Mouse (Mus musculus): ENCODE data around the gene Hist2h3c2. TPM values are rescaled to one million over a fixed set of nuclear protein-coding genes. Genes with fewer than 3 reads are reported as not detected.

The Hist2h3c2 gene
- polyA plus RNA-seq, 1 experiment from 2014 or later: 8.3 TPM

- Histone ChIP-seq H3K9ac (ENCODE audit: low read length) (peak within 1 kb of the TSS; percentile 85), H3K9me3 (ENCODE audit: control insufficient read depth, low read length) (no peaks in the 10 kb centered on the region), H3K4me3 (ENCODE audit: low read depth, low read length) (peak within 1 kb of the TSS; percentile 63), H3K4me1 (replicated peaks; ENCODE audit: control insufficient read depth, insufficient read depth, low read length) (peaks cover 28% of the 10 kb centered on the region), H3K27me3 (replicated peaks; ENCODE audit: control insufficient read depth, insufficient read depth, low read length) (no peaks in the 10 kb centered on the region), H3K27ac (ENCODE audit: low read depth) (peak within 1 kb of the TSS; percentile 96), H3K4me2 (ENCODE audit: low read length) (peak within 1 kb of the TSS; percentile 68), H3K36me3 (ENCODE audit: control insufficient read depth, insufficient read depth, low read length) (no peaks in the 10 kb centered on the region)
- peak; percentile 99 for DNase-seq (ENCODE audit: low spot score)
- 0% methylated on average over 40 of the region's 40 CpGs for WGBS
- ATAC-seq (replicated peaks; ENCODE audit: low FRiP score, low TSS enrichment, low read depth): peak; percentile 86
These were observed 24.1 kb upstream of the Hist2h3c2 start, which contains the start of gene Hist2h4 for GRCm38 (mm10) chr3:96262979-96263550. TSS of gene Hist2h4 (minus strand) at chr3:96263311.

- H3K36me3 ChIP-seq (ENCODE audit: control insufficient read depth, insufficient read depth, low read length): no peaks in the 10 kb centered on the region
- peak overlapping the region; percentile 85 for H3K9ac ChIP-seq (ENCODE audit: low read length)
- WGBS: under 1% methylated on average over 19 of the region's 19 CpGs
- no peaks in the 10 kb centered on the region for H3K9me3 ChIP-seq (ENCODE audit: control insufficient read depth, low read length)
- no peaks in the 10 kb centered on the region for H3K27me3 ChIP-seq (replicated peaks; ENCODE audit: control insufficient read depth, insufficient read depth, low read length)
- H3K27ac ChIP-seq (ENCODE audit: low read depth): peak overlapping the region; percentile 96
- DNase-seq (ENCODE audit: low spot score): peak; percentile 79
- H3K4me1 ChIP-seq (replicated peaks; ENCODE audit: control insufficient read depth, insufficient read depth, low read length): peaks cover 23% of the 10 kb centered on the region
- peak overlapping the region; percentile 63 for H3K4me3 ChIP-seq (ENCODE audit: low read depth, low read length)
- peak overlapping the region; percentile 68 for H3K4me2 ChIP-seq (ENCODE audit: low read length)
- peak; percentile 71 for ATAC-seq (replicated peaks; ENCODE audit: low FRiP score, low TSS enrichment, low read depth)
These were observed 23.4 kb upstream of the Hist2h3c2 start for GRCm38 (mm10) chr3:96262216-96262875.

- no peaks in the 10 kb centered on the region for H3K27me3 ChIP-seq (replicated peaks; ENCODE audit: control insufficient read depth, insufficient read depth, low read length)
- no peaks in the 10 kb centered on the region for H3K9me3 ChIP-seq (ENCODE audit: control insufficient read depth, low read length)
- no peak overlapping the region for H3K4me3 ChIP-seq (ENCODE audit: low read depth, low read length)
- H3K27ac ChIP-seq (ENCODE audit: low read depth): peak overlapping the region; percentile 96
- H3K9ac ChIP-seq (ENCODE audit: low read length): peak overlapping the region; percentile 85
- no peak for DNase-seq (ENCODE audit: low spot score)
- H3K4me1 ChIP-seq (replicated peaks; ENCODE audit: control insufficient read depth, insufficient read depth, low read length): peaks cover 23% of the 10 kb centered on the region
- WGBS: 70% methylated on average over 3 of the region's 3 CpGs
- H3K4me2 ChIP-seq (ENCODE audit: low read length): peak overlapping the region; percentile 68
- no peaks in the 10 kb centered on the region for H3K36me3 ChIP-seq (ENCODE audit: control insufficient read depth, insufficient read depth, low read length)
- ATAC-seq (replicated peaks; ENCODE audit: low FRiP score, low TSS enrichment, low read depth): no peak
These were observed 22.7 kb upstream of the Hist2h3c2 start for GRCm38 (mm10) chr3:96261623-96262022.

- Histone ChIP-seq H3K36me3 (ENCODE audit: control insufficient read depth, insufficient read depth, low read length) (no peaks in the 10 kb centered on the region), H3K9me3 (ENCODE audit: control insufficient read depth, low read length) (no peaks in the 10 kb centered on the region), H3K4me2 (ENCODE audit: low read length) (no peak overlapping the region), H3K4me3 (ENCODE audit: low read depth, low read length) (no peak overlapping the region), H3K27ac (ENCODE audit: low read depth) (no peak overlapping the region), H3K27me3 (replicated peaks; ENCODE audit: control insufficient read depth, insufficient read depth, low read length) (no peaks in the 10 kb centered on the region), H3K9ac (ENCODE audit: low read length) (no peak overlapping the region), H3K4me1 (replicated peaks; ENCODE audit: control insufficient read depth, insufficient read depth, low read length) (peaks cover 27% of the 10 kb centered on the region)
- DNase-seq (ENCODE audit: low spot score): no peak
- ATAC-seq (replicated peaks; ENCODE audit: low FRiP score, low TSS enrichment, low read depth): no peak
- WGBS: 89% methylated on average over 5 of the region's 5 CpGs
These were observed 21.3 kb upstream of the Hist2h3c2 start for GRCm38 (mm10) chr3:96260220-96260619.

GRCm38 (mm10) chr3:96257190-96257589 lies 18.3 kb upstream of the Hist2h3c2 start:
- H3K4me3 ChIP-seq (ENCODE audit: low read depth, low read length): no peak overlapping the region
- no peaks in the 10 kb centered on the region for H3K9me3 ChIP-seq (ENCODE audit: control insufficient read depth, low read length)
- WGBS: 70% methylated on average over 3 of the region's 3 CpGs
- no peak for ATAC-seq (replicated peaks; ENCODE audit: low FRiP score, low TSS enrichment, low read depth)
- no peaks in the 10 kb centered on the region for H3K36me3 ChIP-seq (ENCODE audit: control insufficient read depth, insufficient read depth, low read length)
- H3K9ac ChIP-seq (ENCODE audit: low read length): no peak overlapping the region
- no peak overlapping the region for H3K4me2 ChIP-seq (ENCODE audit: low read length)
- peaks cover 14% of the 10 kb centered on the region for H3K4me1 ChIP-seq (replicated peaks; ENCODE audit: control insufficient read depth, insufficient read depth, low read length)
- H3K27me3 ChIP-seq (replicated peaks; ENCODE audit: control insufficient read depth, insufficient read depth, low read length): no peaks in the 10 kb centered on the region
- no peak for DNase-seq (ENCODE audit: low spot score)
- no peak overlapping the region for H3K27ac ChIP-seq (ENCODE audit: low read depth)

GRCm38 (mm10) chr3:96255926-96256593 lies 17.1 kb upstream of the Hist2h3c2 start:
- Histone ChIP-seq H3K4me2 (ENCODE audit: low read length) (peak overlapping the region; percentile 11; the same call in 1 of the 2 replicates), H3K9ac (ENCODE audit: low read length) (no peak overlapping the region), H3K4me3 (ENCODE audit: low read depth, low read length) (no peak overlapping the region), H3K27me3 (replicated peaks; ENCODE audit: control insufficient read depth, insufficient read depth, low read length) (no peaks in the 10 kb centered on the region), H3K36me3 (ENCODE audit: control insufficient read depth, insufficient read depth, low read length) (no peaks in the 10 kb centered on the region), H3K9me3 (ENCODE audit: control insufficient read depth, low read length) (no peaks in the 10 kb centered on the region), H3K4me1 (replicated peaks; ENCODE audit: control insufficient read depth, insufficient read depth, low read length) (0 out of 2 replicates have a peak, but pooled peaks cover 6% of the 10 kb centered on the region), H3K27ac (ENCODE audit: low read depth) (0 out of 2 replicates have a peak overlapping the region, but pooled peaks have one; percentile 6)
- no peak for ATAC-seq (replicated peaks; ENCODE audit: low FRiP score, low TSS enrichment, low read depth)
- 59% methylated on average over 5 of the region's 5 CpGs for WGBS
- no peak for DNase-seq (ENCODE audit: low spot score)

GRCm38 (mm10) chr3:96254683-96255355 lies 15.9 kb upstream of the Hist2h3c2 start:
- no peaks in the 10 kb centered on the region for H3K36me3 ChIP-seq (ENCODE audit: control insufficient read depth, insufficient read depth, low read length)
- ATAC-seq (replicated peaks; ENCODE audit: low FRiP score, low TSS enrichment, low read depth): no peak
- H3K27me3 ChIP-seq (replicated peaks; ENCODE audit: control insufficient read depth, insufficient read depth, low read length): no peaks in the 10 kb centered on the region
- 0 out of 2 replicates have a peak, but pooled peaks cover 6% of the 10 kb centered on the region for H3K4me1 ChIP-seq (replicated peaks; ENCODE audit: control insufficient read depth, insufficient read depth, low read length)
- H3K9me3 ChIP-seq (ENCODE audit: control insufficient read depth, low read length): no peaks in the 10 kb centered on the region
- DNase-seq (ENCODE audit: low spot score): no peak
- 47% methylated on average over 10 of the region's 10 CpGs for WGBS
- no peak overlapping the region for H3K4me2 ChIP-seq (ENCODE audit: low read length)
- H3K27ac ChIP-seq (ENCODE audit: low read depth): no peak overlapping the region
- H3K4me3 ChIP-seq (ENCODE audit: low read depth, low read length): no peak overlapping the region
- H3K9ac ChIP-seq (ENCODE audit: low read length): no peak overlapping the region

- Histone ChIP-seq H3K9me3 (ENCODE audit: control insufficient read depth, low read length) (no peaks in the 10 kb centered on the region), H3K4me1 (replicated peaks; ENCODE audit: control insufficient read depth, insufficient read depth, low read length) (peaks cover 11% of the 10 kb centered on the region; the same call in 1 of the 2 replicates), H3K27ac (ENCODE audit: low read depth) (no peak overlapping the region), H3K27me3 (replicated peaks; ENCODE audit: control insufficient read depth, insufficient read depth, low read length) (no peaks in the 10 kb centered on the region), H3K4me2 (ENCODE audit: low read length) (no peak overlapping the region), H3K36me3 (ENCODE audit: control insufficient read depth, insufficient read depth, low read length) (no peaks in the 10 kb centered on the region), H3K9ac (ENCODE audit: low read length) (no peak overlapping the region), H3K4me3 (ENCODE audit: low read depth, low read length) (no peak overlapping the region)
- no peak for ATAC-seq (replicated peaks; ENCODE audit: low FRiP score, low TSS enrichment, low read depth)
- 81% methylated on average over 3 of the region's 3 CpGs for WGBS
- no peak for DNase-seq (ENCODE audit: low spot score)
These were observed 12.9 kb upstream of the Hist2h3c2 start for GRCm38 (mm10) chr3:96251787-96252186.
